Mouse (Mus musculus) myocyte (in vitro differentiated cells): Measurements from ENCODE around the gene Rasgrp4.

Experiments used
- E2F4 ChIP-seq: IDR thresholded peaks from one replicate; pipeline ENCODE4 v1.6.1; 2011; ENCODE audit warnings: mild to moderate bottlenecking, control low read depth, moderate library complexity; ENCODE audit not compliant: insufficient read depth
- MAX ChIP-seq: IDR thresholded peaks from one replicate; pipeline ENCODE4 v1.6.1; 2011; ENCODE audit warnings: low read depth, mild to moderate bottlenecking, control low read depth

DNA sequence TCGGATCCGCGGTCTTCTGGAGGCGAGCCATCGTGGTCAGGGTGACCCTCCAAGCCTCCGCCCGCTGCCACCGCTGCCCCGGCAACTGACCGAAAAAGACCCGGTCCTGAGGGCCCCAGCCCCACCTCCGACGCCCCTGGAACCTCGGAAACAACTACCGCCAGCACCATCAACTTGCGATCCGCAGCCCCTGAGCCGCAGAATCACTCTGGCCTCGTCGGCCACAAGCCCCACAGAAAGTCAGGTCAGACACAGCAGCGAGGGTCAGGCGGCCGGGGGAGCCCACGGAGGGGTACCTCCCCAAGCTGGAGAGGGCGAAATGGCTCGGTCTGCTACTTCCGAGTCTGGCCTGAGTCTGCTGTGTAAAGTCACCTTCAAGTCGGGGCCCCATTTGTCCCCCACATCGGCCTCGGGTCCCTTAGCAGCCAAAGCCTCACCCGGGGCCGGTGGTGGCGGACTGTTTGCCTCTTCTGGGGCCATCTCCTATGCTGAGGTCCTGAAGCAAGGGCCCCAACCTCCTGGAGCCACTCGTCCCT is 37.0 kb downstream of the Rasgrp4 start:
- TF ChIP-seq E2F4 (no peak), MAX (no peak)
